Mouse (Mus musculus) embryonic facial prominence, embryonic 13.5 days (tissue): ENCODE results near the gene Pdcd4. TPM values are rescaled to one million over a fixed set of nuclear protein-coding genes. Genes with fewer than 3 reads are reported as not detected.

Experiments
- ATAC-seq: fragments of 200-750 bp; cut with Nextera tagmentation; 2 replicates; pipeline ENCODE4 v1.8.0; 2017; ENCODE audit warnings: low read depth; ENCODE audit not compliant: insufficient number of reproducible peaks, insufficient read depth, low FRiP score, low TSS enrichment
- H3K27ac ChIP-seq: fragments of 300-500 bp; sonication (generic); 2 replicates; pipeline ENCODE4 v1.5.1; 2015; ENCODE audit warnings: moderate library complexity, mild to moderate bottlenecking, inconsistent platforms
- H3K27me3 ChIP-seq: fragments of 300-500 bp; sonication (generic); 2 replicates; pipeline ENCODE4 v1.6.1; 2015; ENCODE audit warnings: mild to moderate bottlenecking, inconsistent platforms
- H3K36me3 ChIP-seq: fragments of 300-500 bp; sonication (generic); 2 replicates; pipeline ENCODE4 v1.6.1; 2015; ENCODE audit warnings: mild to moderate bottlenecking, inconsistent platforms
- H3K4me1 ChIP-seq: fragments of 300-500 bp; sonication (generic); 2 replicates; pipeline ENCODE4 v1.6.1; 2015; ENCODE audit warnings: inconsistent platforms
- H3K4me2 ChIP-seq: fragments of 300-500 bp; sonication (generic); 2 replicates; pipeline ENCODE4 v1.6.1; 2015; ENCODE audit warnings: moderate library complexity, mild to moderate bottlenecking, inconsistent platforms
- H3K4me3 ChIP-seq: fragments of 300-500 bp; sonication (generic); 2 replicates; pipeline ENCODE4 v1.5.1; 2015; ENCODE audit warnings: mild to moderate bottlenecking, inconsistent platforms
- H3K9ac ChIP-seq: fragments of 300-500 bp; sonication (generic); 2 replicates; pipeline ENCODE4 v1.6.1; 2015; ENCODE audit warnings: mild to moderate bottlenecking, inconsistent platforms
- H3K9me3 ChIP-seq: fragments of 300-500 bp; sonication (generic); 2 replicates; pipeline ENCODE4 v1.6.1; 2016; ENCODE audit warnings: inconsistent platforms
- WGBS: fragments of 180-500 bp; shearing (Covaris S2); methylation state at CpG from one replicate; pipeline ENCODE4 v1.1.7; 2015; ENCODE audit warnings: mixed read lengths; 5-methylcytosine and 5-hydroxymethylcytosine counted together
- polyA plus RNA-seq: library from polyadenylated mRNA; unstranded; fragments of >200 nt; fragmentation: Nextera tagmentation; extraction: Ambion mirVana; gene quantifications from 2 replicates; pipeline ENCODE4 v1.2.1, GENCODE M21; 2015

Pdcd4 gene
- polyA plus RNA-seq, 1 experiment from 2014 or later = 130 TPM

- 66% methylated on average over 7 of the region's 7 CpGs for WGBS
- H3K9ac ChIP-seq = no peak overlapping the region
These were observed 79.9 kb downstream of the Pdcd4 start for GRCm38 (mm10) chr19:53971938-53972337.

GRCm38 (mm10) chr19:53973656-53974055 is 81.6 kb downstream of the Pdcd4 start:
- H3K27ac ChIP-seq = no peak overlapping the region
- no peaks in the 10 kb centered on the region for H3K4me1 ChIP-seq
- no peak overlapping the region for H3K4me3 ChIP-seq
- H3K9ac ChIP-seq = no peak overlapping the region
- H3K27me3 ChIP-seq = no peaks in the 10 kb centered on the region
- no peak for ATAC-seq
- no peak overlapping the region for H3K4me2 ChIP-seq
- peaks cover 14% of the 10 kb centered on the region for H3K36me3 ChIP-seq
- H3K9me3 ChIP-seq = 0 out of 2 replicates have a peak, but pooled peaks cover 3% of the 10 kb centered on the region
- WGBS = 74% methylated on average over 1 of the region's 1 CpGs

More at GRCm38 (mm10) chr19:53971938-53972337, 79.9 kb downstream of the Pdcd4 start:
- Histone ChIP-seq H3K4me1 (0 out of 2 replicates have a peak, but pooled peaks cover 5% of the 10 kb centered on the region), H3K4me2 (no peak overlapping the region), H3K36me3 (peaks cover 6% of the 10 kb centered on the region), H3K27me3 (no peaks in the 10 kb centered on the region), H3K4me3 (no peak overlapping the region), H3K27ac (no peak overlapping the region), H3K9me3 (no peaks in the 10 kb centered on the region)
- ATAC-seq = no peak

Other genes starting within 250 kb of the Pdcd4 start
- 3.1 and 4.2 TPM in 2 replicates for gene Rbm20, start 214.9 kb upstream of the Pdcd4 start, polyA plus RNA-seq
- 50.5 and 54.7 TPM in 2 replicates for gene Shoc2, start 52.1 kb downstream of the Pdcd4 start, polyA plus RNA-seq
- 82.9 and 97.9 TPM in 2 replicates for gene Bbip1, start 52.4 kb downstream of the Pdcd4 start, polyA plus RNA-seq
- gene Adra2a, start 151.9 kb downstream of the Pdcd4 start, polyA plus RNA-seq = 1.5 and 2.6 TPM in 2 replicates